Comparison of ENCODE assay signal across 8 mouse cellular contexts in the genomic region with DNA sequence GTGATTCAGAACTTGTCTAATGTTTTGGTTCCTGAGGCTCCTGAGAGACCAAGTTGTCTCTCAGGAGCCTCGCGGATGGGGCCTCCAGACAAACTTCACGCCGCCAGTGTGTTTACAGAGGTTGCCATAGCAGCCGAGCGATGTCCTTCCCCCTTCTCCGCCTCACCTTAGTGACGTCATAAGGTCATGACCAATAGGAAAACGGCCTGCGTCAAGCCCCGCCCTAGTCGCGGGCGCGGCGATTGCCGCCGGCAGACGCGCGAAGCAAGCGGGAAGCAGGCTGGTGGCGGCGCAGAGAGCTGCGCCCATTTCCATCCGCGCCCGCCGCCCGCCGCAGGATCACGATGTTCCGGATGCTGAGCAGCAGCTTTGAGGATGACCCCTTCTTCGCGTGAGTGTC. TPM values are rescaled to one million over a fixed set of nuclear protein-coding genes. Genes with fewer than 3 reads are reported as not detected.
DNase-seq lines count a peak whose midpoint lies in the region; ATAC-seq and TF ChIP-seq lines count a peak whose summit lies in the region.

TSS of gene Mlf1 (plus strand) at position 226 of the 400 bp plus-strand sequence.

- DNase-seq in Muller cell, postnatal 12 days (ENCODE audit: inconsistent ontology term), result peak; percentile 95
- DNase-seq in cerebellum, adult 9-11 months, result peak; percentile 86
- DNase-seq in frontal cortex, adult 2 months (ENCODE audit: extremely low spot score in 1 of 2, low spot score in 1 of 2), result peak; percentile 83 to 95
- DNase-seq in hindbrain, embryonic 10.5 days (ENCODE audit: low spot score), result peak; percentile 95
- DNase-seq in layer of hippocampus, adult 9-10 months (ENCODE audit: low spot score), result peak; percentile 59
- peak; percentile 87 for DNase-seq in ovary, adult 18-20 months (ENCODE audit: low spot score)
- peak; percentile 80 for DNase-seq in thymus, adult 2 months

- TF ChIP-seq CTCF in thymus, adult 2 months (IDR thresholded peaks at IDR 0.05; ENCODE audit: borderline replicate concordance, control insufficient read depth, extremely low read depth, insufficient read depth, low read length, poor library complexity), result 0 out of 2 replicates have a peak, but pooled peaks have one; percentile 18

- H3K4me2 ChIP-seq in lung, embryonic 15.5 days, result peak within 1 kb of the TSS; percentile 89

- no peak for TF ChIP-seq POLR2A in thymus, adult 2 months (IDR thresholded peaks at IDR 0.05; ENCODE audit: control insufficient read depth, extremely low read depth, insufficient read depth, low read length, poor library complexity)

- no peaks in the 10 kb centered on the region for H3K36me3 ChIP-seq in hindbrain, embryonic 10.5 days
- H3K36me3 ChIP-seq in lung, embryonic 15.5 days, result no peaks in the 10 kb centered on the region
- no peaks in the 10 kb centered on the region for H3K36me3 ChIP-seq in thymus, adult 2 months (ENCODE audit: control insufficient read depth, insufficient read depth, low read length)

- H3K4me3 ChIP-seq in hindbrain, embryonic 10.5 days, result peak within 1 kb of the TSS; percentile 66
- peak within 1 kb of the TSS; percentile 49 for H3K4me3 ChIP-seq in lung, embryonic 15.5 days
- peak within 1 kb of the TSS; percentile 28; the same call in 1 of the 2 replicates for H3K4me3 ChIP-seq in thymus, adult 2 months (ENCODE audit: control insufficient read depth, insufficient read depth, low read length)

- 0 out of 2 replicates have a peak within 1 kb of the TSS, but pooled peaks have one; percentile 34 for H3K9ac ChIP-seq in lung, embryonic 15.5 days

- H3K27ac ChIP-seq in hindbrain, embryonic 10.5 days, result peak within 1 kb of the TSS; percentile 82
- H3K27ac ChIP-seq in lung, embryonic 15.5 days, result no peak within 1 kb of the TSS
- H3K27ac ChIP-seq in thymus, adult 2 months (ENCODE audit: control insufficient read depth, insufficient read depth, low read length), result no peak within 1 kb of the TSS

- under 1% methylated on average over 35 of the region's 35 CpGs for WGBS in hindbrain, embryonic 10.5 days
- WGBS in lung, embryonic 15.5 days, result under 1% methylated on average over 35 of the region's 35 CpGs
- WGBS in thymus, adult 2 months, result under 1% methylated on average over 35 of the region's 35 CpGs

- no peaks in the 10 kb centered on the region for H3K9me3 ChIP-seq in hindbrain, embryonic 10.5 days
- no peaks in the 10 kb centered on the region for H3K9me3 ChIP-seq in lung, embryonic 15.5 days

- peak; percentile 95 for ATAC-seq in lung, embryonic 15.5 days (ENCODE audit: borderline replicate concordance, extremely low read depth, low FRiP score, low TSS enrichment)

- H3K4me1 ChIP-seq in hindbrain, embryonic 10.5 days (replicated peaks), result peaks cover 7% of the 10 kb centered on the region; the same call in 1 of the 2 replicates
- peaks cover 6% of the 10 kb centered on the region; the same call in 1 of the 2 replicates for H3K4me1 ChIP-seq in lung, embryonic 15.5 days
- peaks cover 3% of the 10 kb centered on the region for H3K4me1 ChIP-seq in thymus, adult 2 months (replicated peaks; ENCODE audit: control insufficient read depth, insufficient read depth, low read length)

- H3K27me3 ChIP-seq in hindbrain, embryonic 10.5 days (ENCODE audit: insufficient read depth, poor library complexity, severe bottlenecking), result peaks cover 25% of the 10 kb centered on the region
- H3K27me3 ChIP-seq in lung, embryonic 15.5 days, result peaks cover 9% of the 10 kb centered on the region; the same call in 1 of the 2 replicates
- no peaks in the 10 kb centered on the region for H3K27me3 ChIP-seq in thymus, adult 2 months (ENCODE audit: control insufficient read depth, insufficient read depth, low read length)

RNA-seq across cellular contexts. Expression of gene Mlf1, which starts in this region (rescaled TPM):
- 1.6 TPM in 2 replicates for polyA plus RNA-seq in frontal cortex, adult 2 months (2012; rRNA removed)
- 33.2 and 40.0 TPM in 2 replicates for polyA plus RNA-seq in hindbrain, embryonic 10.5 days (2016; fragmentation: Nextera tagmentation; extraction: Ambion mirVana)
- 32.9 and 41.1 TPM in 2 replicates for polyA plus RNA-seq in lung, embryonic 15.5 days (2015; fragmentation: Nextera tagmentation; extraction: Ambion mirVana)
- polyA plus RNA-seq in thymus, adult 2 months (2012; rRNA removed), result 0.31 and 2.2 TPM in 2 replicates

Comparison
In these comparisons a context has a peak if more than half of its experiments do, and no peak if none do; other contexts are left out.
1. RNA of gene Mlf1 (polyA plus RNA-seq): 32.9 to 41.1 TPM in lung, embryonic 15.5 days and 33.2 to 40.0 TPM in hindbrain, embryonic 10.5 days; 0.31 to 2.2 TPM in thymus, adult 2 months and 1.6 TPM in frontal cortex, adult 2 months; every median in the first group is over 10 times any median in the second.
2. Peak in every context shown above with its lines, with median percentiles within 50 percentile points of each other: DNase-seq and H3K4me3 ChIP-seq.